Comparison of ENCODE assay signal across 10 mouse cellular contexts in the genomic region with DNA sequence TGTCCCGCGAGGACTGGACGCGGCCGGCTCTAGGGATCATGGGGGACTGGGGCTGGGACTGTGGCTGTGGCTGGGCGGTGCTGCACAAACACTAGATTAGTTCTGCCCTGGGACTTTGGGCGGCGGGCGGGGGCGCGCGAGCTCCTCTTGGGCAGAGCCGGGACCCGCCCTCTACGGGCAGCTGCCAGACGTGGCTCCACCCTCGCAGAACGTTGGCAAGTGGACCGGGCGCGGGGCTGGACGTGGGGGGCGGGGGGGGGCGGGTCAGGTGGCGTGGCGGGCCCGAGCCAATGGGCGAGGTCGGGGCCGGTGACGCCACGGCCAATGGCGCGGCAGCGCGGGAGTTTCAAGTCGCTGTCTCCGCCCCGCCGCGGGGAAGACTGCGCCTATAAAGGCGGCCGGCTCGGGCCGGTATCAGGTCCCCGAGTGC. TPM values are rescaled to one million over a fixed set of nuclear protein-coding genes. Genes with fewer than 3 reads are reported as not detected.
DNase-seq lines count a peak whose midpoint lies in the region; ATAC-seq and TF ChIP-seq lines count a peak whose summit lies in the region.
"Not testable (repeated sequence)": the region's sequence is repeated elsewhere in the genome, so short reads cannot be mapped to it uniquely, and the experiment has no call there.
"Had no signal": no experiment of that assay in that cellular context is flagged by ENCODE, and none has a peak within 500 bp of the region (broad histone marks: within the 10 kb centered on the region; RNA-seq: fewer than 3 reads in every experiment).

A gene (plus strand): TSS at position 259 of the 430 bp plus-strand sequence.

- not testable (repeated sequence) for H3K36me3 ChIP-seq in C2C12 (ENCODE audit: control insufficient read depth, insufficient read depth); forebrain, embryonic 14.5 days (ENCODE audit: control insufficient read depth, insufficient read depth, low read length); heart, embryonic 16.5 days (ENCODE audit: control insufficient read depth, insufficient read depth); kidney, adult 2 months (ENCODE audit: control insufficient read depth, insufficient read depth, low read length); liver, embryonic 12.5 days; midbrain, embryonic 10.5 days

- peaks cover 14% of the 10 kb centered on the region; the same call in 1 of the 2 replicates for H3K4me1 ChIP-seq in forebrain, embryonic 14.5 days (ENCODE audit: control insufficient read depth, insufficient read depth, low read length)
- H3K4me1 ChIP-seq in heart, embryonic 16.5 days (ENCODE audit: control insufficient read depth, insufficient read depth, low read length): peaks cover 24% of the 10 kb centered on the region
- H3K4me1 ChIP-seq in kidney, adult 2 months (ENCODE audit: control insufficient read depth, insufficient read depth, low read length); olfactory bulb, adult 2 months (ENCODE audit: control insufficient read depth, insufficient read depth, low read length): not testable (repeated sequence)
- peaks cover 62% of the 10 kb centered on the region for H3K4me1 ChIP-seq in liver, embryonic 12.5 days
- H3K4me1 ChIP-seq in midbrain, embryonic 10.5 days: peaks cover 34% of the 10 kb centered on the region

- not testable (repeated sequence) for TF ChIP-seq CTCF in C2C12 (IDR thresholded peaks at IDR 0.05; ENCODE audit: control insufficient read depth, insufficient read depth, insufficient read length); kidney, adult 2 months (conservative IDR thresholded peaks at IDR 0.05; ENCODE audit: insufficient read depth, insufficient read length, low read depth, low read length); olfactory bulb, adult 2 months (IDR thresholded peaks at IDR 0.05; ENCODE audit: insufficient read depth, low read depth, low read length)

- not testable (repeated sequence) for H3K79me2 ChIP-seq in C2C12 (ENCODE audit: control insufficient read depth, insufficient read depth)

- ATAC-seq in common myeloid progenitor, adult 5-6 weeks (replicated peaks; ENCODE audit: low read depth, poor library complexity, severe bottlenecking): peak; percentile 64
- ATAC-seq in forebrain, embryonic 14.5 days: peak; percentile 88
- ATAC-seq in heart, embryonic 16.5 days (replicated peaks; ENCODE audit: extremely low read depth, insufficient read depth, low FRiP score): peak; percentile 90
- peak; percentile 86 for ATAC-seq in liver, embryonic 12.5 days

- peak within 1 kb of the TSS; percentile 25 for H3K4me3 ChIP-seq in C2C12 (ENCODE audit: insufficient read depth, poor library complexity, severe bottlenecking)
- peak within 1 kb of the TSS; percentile 34 for H3K4me3 ChIP-seq in forebrain, embryonic 14.5 days (ENCODE audit: low read depth, low read length)
- H3K4me3 ChIP-seq in heart, embryonic 16.5 days (ENCODE audit: low read length): peak within 1 kb of the TSS; percentile 53
- peak within 1 kb of the TSS; percentile 73 for H3K4me3 ChIP-seq in kidney, adult 2 months (ENCODE audit: insufficient read depth, low read depth, low read length)
- peak within 1 kb of the TSS; percentile 61 for H3K4me3 ChIP-seq in liver, embryonic 12.5 days
- peak within 1 kb of the TSS; percentile 61 for H3K4me3 ChIP-seq in midbrain, embryonic 10.5 days
- peak within 1 kb of the TSS; percentile 52 for H3K4me3 ChIP-seq in olfactory bulb, adult 2 months (ENCODE audit: insufficient read depth, low read depth, low read length)

- H3K9me3 ChIP-seq in forebrain, embryonic 14.5 days (replicated peaks; ENCODE audit: control insufficient read depth, low read length); heart, embryonic 16.5 days (replicated peaks; ENCODE audit: control insufficient read depth, low read length); liver, embryonic 12.5 days (replicated peaks); midbrain, embryonic 10.5 days (replicated peaks): not testable (repeated sequence)

- 0% methylated on average over 5 of the region's 47 CpGs for WGBS in forebrain, embryonic 14.5 days
- 0% methylated on average over 13 of the region's 47 CpGs for WGBS in heart, embryonic 16.5 days
- WGBS in kidney, adult 2 months: 0% methylated on average over 11 of the region's 47 CpGs
- WGBS in liver, embryonic 12.5 days (ENCODE audit: insufficient replicate concordance): no CpG with 5 or more reads among the region's 47 CpGs
- WGBS in midbrain, embryonic 10.5 days: 3% methylated on average over 12 of the region's 47 CpGs
- 0% methylated on average over 6 of the region's 47 CpGs for WGBS in olfactory bulb, adult 2 months

- not testable (repeated sequence) for H3K27me3 ChIP-seq in C2C12 (ENCODE audit: control insufficient read depth, insufficient read depth, insufficient read length); forebrain, embryonic 14.5 days (replicated peaks; ENCODE audit: control insufficient read depth, insufficient read depth, low read length); heart, embryonic 16.5 days (ENCODE audit: control insufficient read depth, insufficient read depth, low read length); kidney, adult 2 months (replicated peaks; ENCODE audit: control insufficient read depth, insufficient read depth, low read length); liver, embryonic 12.5 days (replicated peaks); midbrain, embryonic 10.5 days (ENCODE audit: low read depth, poor library complexity, severe bottlenecking)

- peak within 1 kb of the TSS; percentile 40 for H3K4me2 ChIP-seq in forebrain, embryonic 14.5 days (ENCODE audit: low read length)
- peak within 1 kb of the TSS; percentile 63 for H3K4me2 ChIP-seq in heart, embryonic 16.5 days (ENCODE audit: low read depth, low read length)
- H3K4me2 ChIP-seq in liver, embryonic 12.5 days: peak within 1 kb of the TSS; percentile 71

- H3K27ac ChIP-seq in forebrain, embryonic 14.5 days (ENCODE audit: low read depth, low read length): peak within 1 kb of the TSS; percentile 58; the same call in 1 of the 2 replicates
- peak within 1 kb of the TSS; percentile 80 for H3K27ac ChIP-seq in heart, embryonic 16.5 days (ENCODE audit: low read length)
- peak within 1 kb of the TSS; percentile 89 for H3K27ac ChIP-seq in kidney, adult 2 months (ENCODE audit: insufficient read depth, low read depth, low read length)
- H3K27ac ChIP-seq in liver, embryonic 12.5 days: peak within 1 kb of the TSS; percentile 96
- peak within 1 kb of the TSS; percentile 89 for H3K27ac ChIP-seq in midbrain, embryonic 10.5 days (replicated peaks)
- H3K27ac ChIP-seq in olfactory bulb, adult 2 months (ENCODE audit: insufficient read depth, low read depth, low read length): not testable (repeated sequence)

- not testable (repeated sequence) for DNase-seq in forebrain, embryonic 14.5 days (ENCODE audit: low spot score); midbrain, embryonic 10.5 days (ENCODE audit: low spot score)
- peak; percentile 12 for DNase-seq in kidney, adult 2 months

- not testable (repeated sequence) for TF ChIP-seq POLR2A in kidney, adult 2 months (IDR thresholded peaks at IDR 0.05; ENCODE audit: low read depth, low read length); olfactory bulb, adult 2 months (IDR thresholded peaks at IDR 0.05; ENCODE audit: insufficient read depth, low read depth, low read length)

- H3K79me3 ChIP-seq in C2C12 (ENCODE audit: low read depth): not testable (repeated sequence)

- H3ac ChIP-seq in C2C12 (ENCODE audit: control insufficient read depth, insufficient read length, low read depth): peak within 1 kb of the TSS; percentile 67

- peak within 1 kb of the TSS; percentile 67 for H3K9ac ChIP-seq in forebrain, embryonic 14.5 days (ENCODE audit: low read length)
- H3K9ac ChIP-seq in heart, embryonic 16.5 days (ENCODE audit: low read length): peak within 1 kb of the TSS; percentile 74
- peak within 1 kb of the TSS; percentile 87 for H3K9ac ChIP-seq in liver, embryonic 12.5 days

RNA-seq across cellular contexts. Expression of the gene that starts here (rescaled TPM):
- 0.32 TPM for polyA plus RNA-seq in C2C12 (2012; fragmentation: generic; extraction: Trizol)
- total RNA-seq in common myeloid progenitor, adult 5-6 weeks (2017): 2.7 and 18.3 TPM in 2 replicates
- polyA plus RNA-seq in forebrain, embryonic 14.5 days (2014; fragmentation: Nextera tagmentation; extraction: Ambion mirVana): 0.85 TPM in 1 of 2 replicates, not detected in the other
- 0.76 and 1.2 TPM in 2 replicates for polyA plus RNA-seq in heart, embryonic 16.5 days (2015; fragmentation: Nextera tagmentation; extraction: Ambion mirVana)
- not detected in 2 replicates for polyA plus RNA-seq in kidney, adult 2 months (2012; rRNA removed)
- 2.7 and 3.0 TPM in 2 replicates for polyA plus RNA-seq in liver, embryonic 12.5 days (2016; fragmentation: Nextera tagmentation; extraction: Ambion mirVana)
- polyA plus RNA-seq in midbrain, embryonic 10.5 days (2016; fragmentation: Nextera tagmentation; extraction: Ambion mirVana): 0.70 and 0.86 TPM in 2 replicates
- polyA plus RNA-seq in olfactory bulb, adult 2 months (2012; ENCODE audit: insufficient read depth, insufficient read length, low replicate concordance, missing spikeins): not detected in 2 replicates
- total RNA-seq: gastrocnemius, adult 8-10 months; layer of hippocampus, postnatal 25 days had no signal

Comparison
In these comparisons a context has a peak if more than half of its experiments do, and no peak if none do; other contexts are left out.
1. Peak in ATAC-seq, H3K4me3 ChIP-seq, H3K27ac ChIP-seq, H3K9ac ChIP-seq and H3K4me2 ChIP-seq in forebrain, embryonic 14.5 days; RNA of the gene not detected or under 1 TPM.
2. Peak in DNase-seq, H3K4me3 ChIP-seq and H3K27ac ChIP-seq in kidney, adult 2 months; RNA of the gene not detected or under 1 TPM.